Mouse (Mus musculus) G1E (cell line): Measurements from ENCODE around the gene Lama2. TPM values are rescaled to one million over a fixed set of nuclear protein-coding genes. Genes with fewer than 3 reads are reported as not detected.

Experiments
- ATAC-seq: 2 replicates; pipeline ENCODE4 v1.8.0; 2016; ENCODE audit warnings: mild to moderate bottlenecking; ENCODE audit not compliant: insufficient number of reproducible peaks, poor library complexity, low FRiP score, severe bottlenecking; ENCODE audit errors: extremely low read depth
- DNase-seq: peaks from one replicate; pipeline ENCODE4 v3.0.0; 2012; ENCODE audit warnings: low spot score
- H3K27me3 ChIP-seq: 2 replicates; pipeline ENCODE4 v1.6.1; 2012; ENCODE audit warnings: mild to moderate bottlenecking, low read length, inconsistent platforms; ENCODE audit not compliant: insufficient read depth
- H3K36me3 ChIP-seq: replicated peaks from 2 replicates; pipeline ENCODE3; 2012; ENCODE audit warnings: mild to moderate bottlenecking, inconsistent platforms
- H3K4me1 ChIP-seq: 2 replicates; pipeline ENCODE4 v1.6.1; 2012; ENCODE audit warnings: low read depth, low read length, inconsistent platforms, mixed read lengths; ENCODE audit not compliant: insufficient read depth
- H3K4me3 ChIP-seq: 2 replicates; pipeline ENCODE4 v1.5.1; 2012; ENCODE audit warnings: low read depth, mild to moderate bottlenecking, inconsistent platforms, low read length, moderate library complexity, mixed read lengths
- H3K9me3 ChIP-seq: replicated peaks from 2 replicates; pipeline ENCODE4 v1.6.1; 2012; ENCODE audit warnings: inconsistent platforms
- CTCF ChIP-seq: IDR thresholded peaks from 2 replicates; pipeline ENCODE4 v1.5.1; 2012; ENCODE audit warnings: low read depth, low read length, inconsistent platforms, mixed read lengths
- GATA1 ChIP-seq: IDR thresholded peaks from 2 replicates; pipeline ENCODE4 v1.6.1; 2012; ENCODE audit warnings: borderline replicate concordance, low read length, inconsistent platforms, mixed read lengths
- GATA2 ChIP-seq: IDR thresholded peaks from 2 replicates; pipeline ENCODE4 v1.6.1; 2012; ENCODE audit warnings: low read depth, low read length, inconsistent platforms, borderline replicate concordance
- POLR2AphosphoS5 ChIP-seq: IDR thresholded peaks from 2 replicates; pipeline ENCODE4 v1.6.1; 2012; ENCODE audit warnings: low read depth, low read length, inconsistent platforms; ENCODE audit not compliant: insufficient replicate concordance
- TAL1 ChIP-seq: conservative IDR thresholded peaks from 2 replicates; pipeline ENCODE4 v1.6.1; 2012; ENCODE audit warnings: low read depth, low read length, inconsistent platforms, mixed read lengths
- polyA plus RNA-seq: library from polyadenylated mRNA; stranded (reverse); fragments of >175 nt; gene quantifications from 2 replicates; pipeline ENCODE4 v1.2.3, GENCODE M21; 2012
- total RNA-seq, 2 experiments: library from RNA; stranded (forward) in 1 of 2; stranded (reverse) in 1 of 2; fragments of 200-1000 nt in 1 of 2; fragments of >200 nt in 1 of 2; fragmentation: Nextera tagmentation in 1 of 2; gene quantifications; 2 replicates each; pipeline ENCODE4 v1.2.3; 2014 to 2017

Gene Lama2
- total and polyA plus RNA-seq, 3 experiments = 0.11 TPM; not detected in 2

- Histone ChIP-seq H3K9me3 (no peaks in the 10 kb centered on the region), H3K27me3 (no peaks in the 10 kb centered on the region), H3K36me3 (no peaks in the 10 kb centered on the region), H3K4me1 (no peaks in the 10 kb centered on the region), H3K4me3 (no peak overlapping the region)
- no peak for TF ChIP-seq GATA2
- TF ChIP-seq CTCF = no peak
- no peak for TF ChIP-seq POLR2AphosphoS5
- TF ChIP-seq TAL1 = no peak
- TF ChIP-seq GATA1 = no peak
- ATAC-seq (no peak), DNase-seq (no peak)
Measured at GRCm38 (mm10) chr10:27264713-27265112, 354.8 kb downstream of the Lama2 start.

GRCm38 (mm10) chr10:27249741-27250140 is 369.8 kb downstream of the Lama2 start:
- H3K4me3 ChIP-seq = no peak overlapping the region
- ATAC-seq (no peak), DNase-seq (no peak)
- H3K9me3 ChIP-seq = no peaks in the 10 kb centered on the region
- TF ChIP-seq GATA1 (no peak), GATA2 (no peak), CTCF (no peak), TAL1 (no peak), POLR2AphosphoS5 (no peak)
- H3K27me3 ChIP-seq = no peaks in the 10 kb centered on the region
- no peaks in the 10 kb centered on the region for H3K36me3 ChIP-seq
- H3K4me1 ChIP-seq = no peaks in the 10 kb centered on the region

- no peaks in the 10 kb centered on the region for H3K4me1 ChIP-seq
- no peak for DNase-seq
- ATAC-seq = no peak
- H3K27me3 ChIP-seq = no peaks in the 10 kb centered on the region
- H3K4me3 ChIP-seq = no peak overlapping the region
- H3K9me3 ChIP-seq = no peaks in the 10 kb centered on the region
- TF ChIP-seq CTCF = no peak
- H3K36me3 ChIP-seq = no peaks in the 10 kb centered on the region
Measured at GRCm38 (mm10) chr10:27234755-27235154, 384.8 kb downstream of the Lama2 start.

- Histone ChIP-seq H3K9me3 (no peaks in the 10 kb centered on the region), H3K27me3 (no peaks in the 10 kb centered on the region), H3K36me3 (no peaks in the 10 kb centered on the region), H3K4me1 (no peaks in the 10 kb centered on the region), H3K4me3 (no peak overlapping the region)
- no peak for ATAC-seq
- TF ChIP-seq TAL1 (no peak), CTCF (no peak), GATA2 (no peak), POLR2AphosphoS5 (no peak), GATA1 (no peak)
- no peak for DNase-seq
Measured at GRCm38 (mm10) chr10:27233577-27233976, 386.0 kb downstream of the Lama2 start.

- Histone ChIP-seq H3K4me1 (no peaks in the 10 kb centered on the region), H3K36me3 (no peaks in the 10 kb centered on the region), H3K9me3 (no peaks in the 10 kb centered on the region), H3K4me3 (no peak overlapping the region), H3K27me3 (no peaks in the 10 kb centered on the region)
- no peak for DNase-seq
- TF ChIP-seq TAL1 = no peak
- no peak for TF ChIP-seq GATA1
- TF ChIP-seq GATA2 = no peak
- TF ChIP-seq POLR2AphosphoS5 = no peak
- no peak for TF ChIP-seq CTCF
- no peak for ATAC-seq
Measured at GRCm38 (mm10) chr10:27223815-27224375, 395.7 kb downstream of the Lama2 start.

GRCm38 (mm10) chr10:27222639-27223315 is 396.8 kb downstream of the Lama2 start:
- no peak overlapping the region for H3K4me3 ChIP-seq
- H3K4me1 ChIP-seq = no peaks in the 10 kb centered on the region
- no peaks in the 10 kb centered on the region for H3K9me3 ChIP-seq
- no peak for TF ChIP-seq GATA2
- TF ChIP-seq POLR2AphosphoS5 = no peak
- no peak for TF ChIP-seq TAL1
- no peak for TF ChIP-seq GATA1
- no peak for TF ChIP-seq CTCF
- ATAC-seq = no peak
- no peaks in the 10 kb centered on the region for H3K36me3 ChIP-seq
- H3K27me3 ChIP-seq = no peaks in the 10 kb centered on the region
- DNase-seq = no peak

GRCm38 (mm10) chr10:27219698-27220097 is 399.9 kb downstream of the Lama2 start:
- no peaks in the 10 kb centered on the region for H3K27me3 ChIP-seq
- ATAC-seq (no peak), DNase-seq (no peak)
- TF ChIP-seq CTCF (no peak), GATA2 (no peak), GATA1 (no peak), POLR2AphosphoS5 (no peak), TAL1 (no peak)
- no peaks in the 10 kb centered on the region for H3K36me3 ChIP-seq
- no peaks in the 10 kb centered on the region for H3K9me3 ChIP-seq
- no peaks in the 10 kb centered on the region for H3K4me1 ChIP-seq
- no peak overlapping the region for H3K4me3 ChIP-seq
